Mouse (Mus musculus): Measurements from ENCODE around the gene Mier2. TPM values are rescaled to one million over a fixed set of nuclear protein-coding genes. Genes with fewer than 3 reads are reported as not detected.

The Mier2 gene
- polyA plus RNA-seq, 2 experiments, result 56.5 to 162 TPM

DNA sequence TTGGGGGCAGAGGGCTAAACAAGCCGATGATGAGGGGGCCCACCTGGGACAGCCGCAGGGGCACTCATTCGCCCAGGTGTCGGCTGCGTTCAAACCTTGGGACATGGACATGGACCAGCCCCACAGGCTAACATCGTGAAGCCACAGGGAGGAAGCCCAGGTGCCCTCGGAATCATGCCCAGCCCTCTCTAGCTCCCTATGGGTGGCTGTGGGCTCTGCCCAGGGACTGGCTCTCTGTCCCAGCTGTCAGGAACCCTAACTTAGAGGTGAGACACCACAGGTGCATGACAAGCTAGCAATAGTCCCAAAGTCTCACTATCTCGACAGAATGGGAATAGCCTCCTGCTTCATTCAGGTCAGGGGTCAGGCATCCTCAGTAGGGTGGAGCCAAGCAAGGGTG, 2.5 kb downstream of the Mier2 start:
- DNase-seq (ENCODE audit: low spot score), result no peak
- H3K4me3 ChIP-seq (replicated peaks; ENCODE audit: low read length), result no peak overlapping the region
- peaks cover 11% of the 10 kb centered on the region for H3K4me1 ChIP-seq (ENCODE audit: control insufficient read depth, insufficient read depth, low read length)
- H3K9ac ChIP-seq (ENCODE audit: low read depth, low read length, severe bottlenecking), result no peak overlapping the region
- WGBS, result 88% methylated on average over 8 of the region's 8 CpGs
- ATAC-seq (ENCODE audit: low FRiP score, low read depth), result no peak
- H3K27me3 ChIP-seq (ENCODE audit: control insufficient read depth, insufficient read depth, low read length), result no peaks in the 10 kb centered on the region
- no peak for TF ChIP-seq POLR2A (IDR thresholded peaks at IDR 0.05; ENCODE audit: borderline replicate concordance, extremely low read depth, insufficient read depth, insufficient read length)
- H3K27ac ChIP-seq (replicated peaks; ENCODE audit: low read depth, low read length), result no peak overlapping the region
- peaks cover 30% of the 10 kb centered on the region for H3K36me3 ChIP-seq (ENCODE audit: control insufficient read depth, insufficient read depth, low read length)
- no peaks in the 10 kb centered on the region for H3K9me3 ChIP-seq (ENCODE audit: control insufficient read depth, low read length)
- no peak overlapping the region for H3K4me2 ChIP-seq (replicated peaks; ENCODE audit: low read depth, low read length, severe bottlenecking)

DNA sequence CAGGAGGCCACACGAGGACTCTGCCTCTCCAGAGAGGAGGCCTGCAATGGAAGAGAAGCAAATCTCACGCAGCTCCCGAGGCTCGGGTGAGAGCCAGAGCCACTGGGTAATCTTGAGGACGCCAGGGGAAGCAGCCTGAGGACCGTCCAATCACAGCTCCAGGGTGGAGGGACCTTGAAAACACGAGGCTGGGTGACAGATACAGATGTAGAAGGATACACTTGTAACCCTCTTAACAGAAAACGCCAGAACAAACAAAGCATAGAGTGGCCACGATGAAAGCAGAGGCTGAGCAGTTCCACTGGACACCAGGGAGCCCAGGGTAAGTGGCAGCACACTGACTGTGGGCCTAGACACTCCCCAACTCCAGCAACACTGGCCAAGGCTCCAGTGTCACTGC, 4.6 kb downstream of the Mier2 start:
- WGBS, result 84% methylated on average over 9 of the region's 9 CpGs
- DNase-seq (ENCODE audit: low spot score), result no peak
- TF ChIP-seq POLR2A (IDR thresholded peaks at IDR 0.05; ENCODE audit: borderline replicate concordance, extremely low read depth, insufficient read depth, insufficient read length), result no peak

DNA sequence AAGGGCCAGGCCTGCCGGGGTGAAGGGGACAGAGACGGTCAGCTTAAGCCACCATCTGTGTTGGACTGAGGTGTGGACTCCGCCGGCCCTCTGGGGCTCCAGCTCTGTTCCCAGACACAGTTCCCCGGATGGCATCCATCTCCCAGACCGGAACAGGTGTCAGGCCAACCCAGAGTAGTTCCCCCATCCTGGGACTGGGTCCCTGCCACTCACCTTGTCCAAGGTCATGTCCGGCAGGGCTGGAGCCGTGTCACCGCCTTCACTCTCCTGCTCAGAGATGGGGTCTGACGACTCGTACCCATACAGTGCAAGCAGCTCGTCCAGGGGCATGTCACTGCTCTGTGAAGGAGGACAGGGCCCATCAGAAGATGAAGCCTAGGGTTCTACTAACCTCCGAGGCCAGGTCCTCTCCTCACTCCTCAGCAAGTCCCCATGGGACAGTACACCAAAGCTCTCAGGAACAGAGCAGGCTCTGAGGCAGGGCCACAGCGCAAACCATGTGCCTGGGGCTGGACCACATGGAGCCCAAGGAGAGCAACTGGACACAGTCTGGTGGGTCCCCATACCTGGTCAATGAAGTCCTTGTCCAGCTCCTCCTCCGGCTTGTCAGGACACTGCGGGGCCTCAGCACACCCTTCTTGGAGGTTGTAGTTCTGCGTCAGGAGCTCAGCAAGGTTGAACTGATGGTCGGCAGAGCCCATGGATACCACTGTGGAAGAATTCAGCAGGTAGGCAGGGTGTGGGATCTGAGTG, 5.9 kb downstream of the Mier2 start:
- no peak for DNase-seq (ENCODE audit: low spot score)
- TF ChIP-seq POLR2A (IDR thresholded peaks at IDR 0.05; ENCODE audit: borderline replicate concordance, extremely low read depth, insufficient read depth, insufficient read length), result no peak
- no peak overlapping the region for H3K4me2 ChIP-seq (replicated peaks; ENCODE audit: low read depth, low read length, severe bottlenecking)
- H3K27me3 ChIP-seq (ENCODE audit: control insufficient read depth, insufficient read depth, low read length), result no peaks in the 10 kb centered on the region
- peaks cover 11% of the 10 kb centered on the region for H3K4me1 ChIP-seq (ENCODE audit: control insufficient read depth, insufficient read depth, low read length)
- ATAC-seq (ENCODE audit: low FRiP score, low read depth), result no peak
- H3K9me3 ChIP-seq (ENCODE audit: control insufficient read depth, low read length), result no peaks in the 10 kb centered on the region
- WGBS, result 93% methylated on average over 18 of the region's 18 CpGs
- no peak overlapping the region for H3K27ac ChIP-seq (replicated peaks; ENCODE audit: low read depth, low read length)
- peaks cover 64% of the 10 kb centered on the region for H3K36me3 ChIP-seq (ENCODE audit: control insufficient read depth, insufficient read depth, low read length)
- no peak overlapping the region for H3K9ac ChIP-seq (ENCODE audit: low read depth, low read length, severe bottlenecking)
- no peak overlapping the region for H3K4me3 ChIP-seq (replicated peaks; ENCODE audit: low read length)

More for the DNA sequence above, 4.6 kb downstream of the Mier2 start:
- H3K4me3 ChIP-seq (replicated peaks; ENCODE audit: low read length), result no peak overlapping the region
- no peak overlapping the region for H3K27ac ChIP-seq (replicated peaks; ENCODE audit: low read depth, low read length)
- H3K4me1 ChIP-seq (ENCODE audit: control insufficient read depth, insufficient read depth, low read length), result peaks cover 11% of the 10 kb centered on the region
- H3K9ac ChIP-seq (ENCODE audit: low read depth, low read length, severe bottlenecking), result no peak overlapping the region
- H3K36me3 ChIP-seq (ENCODE audit: control insufficient read depth, insufficient read depth, low read length), result peaks cover 52% of the 10 kb centered on the region
- no peak for ATAC-seq (ENCODE audit: low FRiP score, low read depth)
- no peaks in the 10 kb centered on the region for H3K27me3 ChIP-seq (ENCODE audit: control insufficient read depth, insufficient read depth, low read length)
- H3K9me3 ChIP-seq (ENCODE audit: control insufficient read depth, low read length), result no peaks in the 10 kb centered on the region
- no peak overlapping the region for H3K4me2 ChIP-seq (replicated peaks; ENCODE audit: low read depth, low read length, severe bottlenecking)

DNA sequence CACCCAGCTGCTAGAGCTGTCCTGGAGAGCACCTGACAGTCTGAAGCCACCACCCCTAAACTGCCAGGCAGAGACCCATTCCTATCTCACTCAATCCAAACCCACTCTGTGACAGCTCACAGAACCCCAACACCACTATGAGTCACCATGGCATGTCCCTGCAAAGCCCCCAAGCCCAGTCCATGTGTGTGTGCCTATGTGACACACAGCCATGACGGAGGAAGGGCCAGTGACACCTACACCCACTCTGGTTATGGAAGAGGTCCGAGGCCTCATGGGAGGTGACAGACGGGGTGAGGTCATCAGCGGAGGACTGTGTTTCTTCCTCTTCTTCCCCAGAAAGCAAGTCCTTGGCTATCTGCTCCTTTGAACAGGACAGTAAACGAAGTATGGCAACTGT, 6.5 kb downstream of the Mier2 start:
- DNase-seq (ENCODE audit: low spot score), result no peak
- Histone ChIP-seq H3K4me2 (replicated peaks; ENCODE audit: low read depth, low read length, severe bottlenecking) (no peak overlapping the region), H3K36me3 (ENCODE audit: control insufficient read depth, insufficient read depth, low read length) (peaks cover 70% of the 10 kb centered on the region), H3K9ac (ENCODE audit: low read depth, low read length, severe bottlenecking) (no peak overlapping the region), H3K9me3 (ENCODE audit: control insufficient read depth, low read length) (no peaks in the 10 kb centered on the region), H3K4me1 (ENCODE audit: control insufficient read depth, insufficient read depth, low read length) (peaks cover 5% of the 10 kb centered on the region), H3K27me3 (ENCODE audit: control insufficient read depth, insufficient read depth, low read length) (no peaks in the 10 kb centered on the region), H3K27ac (replicated peaks; ENCODE audit: low read depth, low read length) (no peak overlapping the region), H3K4me3 (replicated peaks; ENCODE audit: low read length) (no peak overlapping the region)
- no peak for ATAC-seq (ENCODE audit: low FRiP score, low read depth)
- 89% methylated on average over 5 of the region's 5 CpGs for WGBS
- TF ChIP-seq POLR2A (IDR thresholded peaks at IDR 0.05; ENCODE audit: borderline replicate concordance, extremely low read depth, insufficient read depth, insufficient read length), result no peak

DNA sequence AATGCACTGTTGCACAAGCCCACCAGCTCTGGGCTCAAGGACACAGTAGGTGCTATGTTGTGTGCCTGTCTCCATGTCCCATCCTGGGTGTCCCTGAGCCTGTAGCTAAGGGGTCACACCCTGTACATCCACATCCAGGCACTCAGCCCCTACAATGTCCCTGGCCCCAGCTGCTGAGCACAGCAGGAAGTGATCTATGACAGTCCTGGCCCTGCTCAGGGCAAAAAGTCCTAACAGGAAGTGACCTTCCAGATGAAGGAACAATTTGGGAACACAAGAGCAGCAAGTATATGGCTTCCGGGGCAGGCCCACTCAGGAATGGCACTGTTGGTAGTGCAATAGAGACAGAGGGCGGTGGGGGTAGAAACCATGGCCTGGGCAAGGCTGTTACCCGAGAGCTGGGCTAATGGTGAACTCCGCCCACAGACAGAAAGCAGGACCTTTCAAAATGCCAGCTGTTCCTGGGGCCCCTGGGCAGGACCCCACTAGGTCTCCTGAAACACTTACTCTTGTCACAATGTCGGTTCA, 7.8 kb downstream of the Mier2 start:
- H3K4me3 ChIP-seq (replicated peaks; ENCODE audit: low read length), result no peak overlapping the region
- WGBS, result 69% methylated on average over 5 of the region's 5 CpGs

More for the DNA sequence above, 7.8 kb downstream of the Mier2 start:
- H3K4me2 ChIP-seq (replicated peaks; ENCODE audit: low read depth, low read length, severe bottlenecking), result no peak overlapping the region
- H3K27ac ChIP-seq (replicated peaks; ENCODE audit: low read depth, low read length), result no peak overlapping the region
- ATAC-seq (ENCODE audit: low FRiP score, low read depth) (no peak), DNase-seq (ENCODE audit: low spot score) (no peak)
- no peaks in the 10 kb centered on the region for H3K27me3 ChIP-seq (ENCODE audit: control insufficient read depth, insufficient read depth, low read length)
- H3K36me3 ChIP-seq (ENCODE audit: control insufficient read depth, insufficient read depth, low read length), result peaks cover 84% of the 10 kb centered on the region
- no peak overlapping the region for H3K9ac ChIP-seq (ENCODE audit: low read depth, low read length, severe bottlenecking)
- no peaks in the 10 kb centered on the region for H3K9me3 ChIP-seq (ENCODE audit: control insufficient read depth, low read length)
- H3K4me1 ChIP-seq (ENCODE audit: control insufficient read depth, insufficient read depth, low read length), result no peaks in the 10 kb centered on the region
- TF ChIP-seq POLR2A (IDR thresholded peaks at IDR 0.05; ENCODE audit: borderline replicate concordance, extremely low read depth, insufficient read depth, insufficient read length), result no peak
